Mouse (Mus musculus): ENCODE data around the gene Grn. TPM values are rescaled to one million over a fixed set of nuclear protein-coding genes. Genes with fewer than 3 reads are reported as not detected.

Gene Grn
- polyA plus RNA-seq, 1 experiment from 2014 or later: 75.8 TPM

DNA sequence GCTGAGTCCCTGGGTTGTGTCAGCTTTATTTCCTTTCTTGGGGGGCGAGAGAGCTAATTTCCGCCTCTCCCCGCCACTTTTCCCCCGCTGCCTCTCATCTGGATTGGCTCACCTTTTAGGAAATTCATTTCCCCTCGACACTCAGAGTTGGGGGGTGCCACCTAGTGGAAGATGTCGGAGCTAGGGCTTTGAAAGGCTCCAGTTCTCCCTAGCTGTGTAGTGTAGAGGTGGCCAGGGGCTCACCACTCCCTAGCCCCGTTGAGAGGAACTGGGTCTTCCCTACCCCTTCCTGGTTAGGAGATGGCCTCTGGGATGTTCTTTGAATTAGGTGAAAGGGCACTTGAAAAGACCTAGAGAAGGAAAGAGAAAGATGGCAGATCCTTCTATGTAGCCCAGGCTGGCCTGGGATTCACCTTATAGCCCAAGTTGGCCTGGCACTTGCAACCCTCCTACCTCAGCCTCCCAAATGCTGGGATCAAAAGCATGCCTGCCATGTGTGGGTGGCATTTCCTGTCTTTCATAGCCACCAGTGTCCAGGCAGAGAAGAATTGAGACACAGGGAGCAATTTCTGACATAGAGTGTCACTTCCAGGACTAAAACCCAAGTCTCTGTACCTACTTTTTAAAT, 1.0 kb downstream of the Grn start:
- WGBS: 0% methylated on average over 7 of the region's 7 CpGs

DNA sequence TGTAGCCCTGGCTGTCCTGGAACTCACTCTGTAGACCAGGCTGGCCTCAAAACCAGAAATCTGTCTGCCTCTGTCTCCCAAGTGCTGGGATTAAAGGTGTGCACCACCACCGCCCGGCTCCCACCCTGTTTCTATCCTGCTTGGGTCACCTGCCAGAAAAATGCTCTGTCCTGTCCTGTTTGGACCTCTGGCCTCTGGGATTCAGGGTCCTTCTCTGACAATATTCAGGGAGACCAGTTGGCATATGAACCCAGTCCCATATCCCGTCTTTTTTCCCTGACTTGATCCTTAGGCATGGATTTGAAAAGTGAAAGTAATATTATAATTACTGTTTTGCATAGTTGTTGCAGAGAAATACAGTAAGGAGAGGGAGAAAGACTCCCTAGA, 1.6 kb downstream of the Grn start:
- 86% methylated on average over 3 of the region's 3 CpGs for WGBS
- H3K4me1 ChIP-seq (ENCODE audit: control insufficient read depth, insufficient read depth, low read length): peaks cover 11% of the 10 kb centered on the region
- H3K27me3 ChIP-seq (ENCODE audit: control insufficient read depth, insufficient read depth, low read depth, low read length): no peaks in the 10 kb centered on the region
- H3K4me2 ChIP-seq (ENCODE audit: low read length): no peak overlapping the region
- 0 out of 2 replicates have a peak overlapping the region, but pooled peaks have one; percentile 14 for H3K9ac ChIP-seq (ENCODE audit: low read depth, low read length)
- no peak overlapping the region for H3K4me3 ChIP-seq (ENCODE audit: low read depth, low read length)
- H3K9me3 ChIP-seq (replicated peaks; ENCODE audit: control insufficient read depth, low read length, poor library complexity, severe bottlenecking): no peaks in the 10 kb centered on the region
- peaks cover 14% of the 10 kb centered on the region for H3K36me3 ChIP-seq (ENCODE audit: control insufficient read depth, insufficient read depth, low read length)
- ATAC-seq: no peak
- no peak overlapping the region for H3K27ac ChIP-seq (ENCODE audit: low read length)

More for the DNA sequence above, 1.0 kb downstream of the Grn start:
- H3K27ac ChIP-seq (ENCODE audit: low read length): peak overlapping the region; percentile 67
- peak overlapping the region; percentile 64 for H3K4me3 ChIP-seq (ENCODE audit: low read depth, low read length)
- H3K9ac ChIP-seq (ENCODE audit: low read depth, low read length): peak overlapping the region; percentile 63
- H3K9me3 ChIP-seq (replicated peaks; ENCODE audit: control insufficient read depth, low read length, poor library complexity, severe bottlenecking): no peaks in the 10 kb centered on the region
- ATAC-seq: peak; percentile 63
- H3K27me3 ChIP-seq (ENCODE audit: control insufficient read depth, insufficient read depth, low read depth, low read length): no peaks in the 10 kb centered on the region
- H3K4me2 ChIP-seq (ENCODE audit: low read length): peak overlapping the region; percentile 99
- H3K4me1 ChIP-seq (ENCODE audit: control insufficient read depth, insufficient read depth, low read length): peaks cover 11% of the 10 kb centered on the region
- peaks cover 13% of the 10 kb centered on the region for H3K36me3 ChIP-seq (ENCODE audit: control insufficient read depth, insufficient read depth, low read length)

DNA sequence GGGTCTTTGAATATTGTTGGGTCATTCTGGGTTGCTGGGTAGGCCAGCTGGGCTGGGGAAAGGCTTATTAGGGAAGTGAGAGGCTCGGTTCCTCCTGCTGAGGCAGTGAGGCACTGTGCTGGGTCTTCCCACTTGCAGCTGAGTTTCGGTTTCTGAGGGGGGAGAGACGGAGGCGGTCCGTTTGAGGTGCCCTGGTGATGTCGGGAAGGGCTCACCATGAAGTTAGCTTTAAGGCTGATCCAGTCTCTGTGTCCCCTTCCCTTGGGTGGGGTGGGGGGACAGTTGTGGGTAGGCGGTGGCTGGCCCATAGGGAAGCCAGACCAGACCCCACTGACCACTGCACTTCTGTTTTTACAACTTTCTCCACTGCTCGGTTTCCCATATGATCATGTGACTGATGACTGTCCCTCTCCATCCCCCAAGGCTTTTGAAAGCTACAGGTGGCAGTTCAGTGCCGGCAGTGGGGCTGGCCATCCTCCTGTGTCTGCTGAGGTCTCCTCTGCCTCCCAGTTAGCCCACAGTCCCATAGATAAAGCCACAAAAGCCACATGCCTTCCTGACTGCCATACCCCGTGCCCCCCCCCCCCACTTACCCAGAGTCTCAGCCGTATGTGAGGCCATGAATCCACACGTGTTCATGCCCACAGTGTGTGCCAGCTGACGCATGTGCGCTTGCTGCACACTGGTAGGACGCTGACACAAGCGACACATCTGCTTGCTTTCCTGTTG, 2.2 kb downstream of the Grn start:
- no peak for ATAC-seq
- Histone ChIP-seq H3K4me1 (ENCODE audit: control insufficient read depth, insufficient read depth, low read length) (peaks cover 14% of the 10 kb centered on the region), H3K27ac (ENCODE audit: low read length) (no peak overlapping the region), H3K9me3 (replicated peaks; ENCODE audit: control insufficient read depth, low read length, poor library complexity, severe bottlenecking) (no peaks in the 10 kb centered on the region), H3K27me3 (ENCODE audit: control insufficient read depth, insufficient read depth, low read depth, low read length) (no peaks in the 10 kb centered on the region), H3K36me3 (ENCODE audit: control insufficient read depth, insufficient read depth, low read length) (peaks cover 17% of the 10 kb centered on the region), H3K4me3 (ENCODE audit: low read depth, low read length) (no peak overlapping the region), H3K9ac (ENCODE audit: low read depth, low read length) (0 out of 2 replicates have a peak overlapping the region, but pooled peaks have one; percentile 14), H3K4me2 (ENCODE audit: low read length) (no peak overlapping the region)
- WGBS: 69% methylated on average over 16 of the region's 16 CpGs

DNA sequence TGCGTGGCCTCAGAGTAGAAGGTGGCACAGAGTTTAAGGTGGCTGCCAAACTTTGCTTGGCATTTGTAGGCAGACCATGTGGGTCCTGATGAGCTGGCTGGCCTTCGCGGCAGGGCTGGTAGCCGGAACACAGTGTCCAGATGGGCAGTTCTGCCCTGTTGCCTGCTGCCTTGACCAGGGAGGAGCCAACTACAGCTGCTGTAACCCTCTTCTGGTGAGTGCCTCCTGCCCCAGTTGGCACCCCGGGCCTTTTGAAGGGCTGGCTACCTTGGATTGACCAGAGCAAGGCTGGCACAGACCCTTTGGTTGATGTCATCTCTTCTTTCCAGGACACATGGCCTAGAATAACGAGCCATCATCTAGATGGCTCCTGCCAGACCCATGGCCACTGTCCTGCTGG, 2.8 kb downstream of the Grn start:
- no peak overlapping the region for H3K27ac ChIP-seq (ENCODE audit: low read length)
- 87% methylated on average over 6 of the region's 6 CpGs for WGBS
- ATAC-seq: no peak
- no peak overlapping the region for H3K9ac ChIP-seq (ENCODE audit: low read depth, low read length)
- no peaks in the 10 kb centered on the region for H3K9me3 ChIP-seq (replicated peaks; ENCODE audit: control insufficient read depth, low read length, poor library complexity, severe bottlenecking)
- H3K36me3 ChIP-seq (ENCODE audit: control insufficient read depth, insufficient read depth, low read length): peaks cover 23% of the 10 kb centered on the region
- no peak overlapping the region for H3K4me2 ChIP-seq (ENCODE audit: low read length)
- H3K4me1 ChIP-seq (ENCODE audit: control insufficient read depth, insufficient read depth, low read length): peaks cover 20% of the 10 kb centered on the region
- no peak overlapping the region for H3K4me3 ChIP-seq (ENCODE audit: low read depth, low read length)
- H3K27me3 ChIP-seq (ENCODE audit: control insufficient read depth, insufficient read depth, low read depth, low read length): no peaks in the 10 kb centered on the region

DNA sequence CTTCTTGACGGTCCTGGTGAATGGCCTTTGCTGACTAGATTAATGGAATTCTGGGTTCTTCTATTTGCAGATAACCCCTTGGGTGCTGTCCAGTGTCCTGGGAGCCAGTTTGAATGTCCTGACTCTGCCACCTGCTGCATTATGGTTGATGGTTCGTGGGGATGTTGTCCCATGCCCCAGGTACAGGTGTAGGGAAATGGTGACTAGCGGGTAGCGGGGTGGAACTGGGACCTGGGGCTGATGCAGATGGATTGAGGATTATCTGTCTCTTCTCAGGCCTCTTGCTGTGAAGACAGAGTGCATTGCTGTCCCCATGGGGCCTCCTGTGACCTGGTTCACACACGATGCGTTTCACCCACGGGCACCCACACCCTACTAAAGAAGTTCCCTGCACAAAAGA, 3.8 kb downstream of the Grn start:
- no peak for ATAC-seq
- WGBS: 89% methylated on average over 7 of the region's 7 CpGs
- Histone ChIP-seq H3K9me3 (replicated peaks; ENCODE audit: control insufficient read depth, low read length, poor library complexity, severe bottlenecking) (no peaks in the 10 kb centered on the region), H3K27ac (ENCODE audit: low read length) (no peak overlapping the region), H3K27me3 (ENCODE audit: control insufficient read depth, insufficient read depth, low read depth, low read length) (no peaks in the 10 kb centered on the region), H3K4me3 (ENCODE audit: low read depth, low read length) (no peak overlapping the region), H3K4me2 (ENCODE audit: low read length) (no peak overlapping the region), H3K9ac (ENCODE audit: low read depth, low read length) (no peak overlapping the region), H3K36me3 (ENCODE audit: control insufficient read depth, insufficient read depth, low read length) (peaks cover 30% of the 10 kb centered on the region), H3K4me1 (ENCODE audit: control insufficient read depth, insufficient read depth, low read length) (peaks cover 28% of the 10 kb centered on the region)

DNA sequence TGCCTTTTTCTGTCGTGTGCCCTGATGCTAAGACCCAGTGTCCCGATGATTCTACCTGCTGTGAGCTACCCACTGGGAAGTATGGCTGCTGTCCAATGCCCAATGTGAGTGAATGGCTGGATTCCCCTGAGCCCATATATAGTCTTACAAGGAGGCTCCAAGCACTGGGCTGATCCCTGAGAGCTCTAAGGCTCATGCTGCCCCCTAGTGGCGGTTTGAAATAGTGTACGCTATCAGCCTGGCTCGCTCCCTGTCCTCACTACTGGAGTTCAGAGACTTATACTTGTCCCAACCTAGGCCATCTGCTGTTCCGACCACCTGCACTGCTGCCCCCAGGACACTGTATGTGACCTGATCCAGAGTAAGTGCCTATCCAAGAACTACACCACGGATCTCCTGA, 4.3 kb downstream of the Grn start:
- H3K4me3 ChIP-seq (ENCODE audit: low read depth, low read length): no peak overlapping the region
- H3K4me1 ChIP-seq (ENCODE audit: control insufficient read depth, insufficient read depth, low read length): peaks cover 26% of the 10 kb centered on the region
- WGBS: 4% methylated on average over 7 of the region's 7 CpGs
- H3K27me3 ChIP-seq (ENCODE audit: control insufficient read depth, insufficient read depth, low read depth, low read length): no peaks in the 10 kb centered on the region
- H3K9me3 ChIP-seq (replicated peaks; ENCODE audit: control insufficient read depth, low read length, poor library complexity, severe bottlenecking): no peaks in the 10 kb centered on the region
- peaks cover 31% of the 10 kb centered on the region for H3K36me3 ChIP-seq (ENCODE audit: control insufficient read depth, insufficient read depth, low read length)
- no peak overlapping the region for H3K4me2 ChIP-seq (ENCODE audit: low read length)
- H3K9ac ChIP-seq (ENCODE audit: low read depth, low read length): no peak overlapping the region
- no peak overlapping the region for H3K27ac ChIP-seq (ENCODE audit: low read length)
- ATAC-seq: peak; percentile 22; the same call in 1 of the 2 replicates

DNA sequence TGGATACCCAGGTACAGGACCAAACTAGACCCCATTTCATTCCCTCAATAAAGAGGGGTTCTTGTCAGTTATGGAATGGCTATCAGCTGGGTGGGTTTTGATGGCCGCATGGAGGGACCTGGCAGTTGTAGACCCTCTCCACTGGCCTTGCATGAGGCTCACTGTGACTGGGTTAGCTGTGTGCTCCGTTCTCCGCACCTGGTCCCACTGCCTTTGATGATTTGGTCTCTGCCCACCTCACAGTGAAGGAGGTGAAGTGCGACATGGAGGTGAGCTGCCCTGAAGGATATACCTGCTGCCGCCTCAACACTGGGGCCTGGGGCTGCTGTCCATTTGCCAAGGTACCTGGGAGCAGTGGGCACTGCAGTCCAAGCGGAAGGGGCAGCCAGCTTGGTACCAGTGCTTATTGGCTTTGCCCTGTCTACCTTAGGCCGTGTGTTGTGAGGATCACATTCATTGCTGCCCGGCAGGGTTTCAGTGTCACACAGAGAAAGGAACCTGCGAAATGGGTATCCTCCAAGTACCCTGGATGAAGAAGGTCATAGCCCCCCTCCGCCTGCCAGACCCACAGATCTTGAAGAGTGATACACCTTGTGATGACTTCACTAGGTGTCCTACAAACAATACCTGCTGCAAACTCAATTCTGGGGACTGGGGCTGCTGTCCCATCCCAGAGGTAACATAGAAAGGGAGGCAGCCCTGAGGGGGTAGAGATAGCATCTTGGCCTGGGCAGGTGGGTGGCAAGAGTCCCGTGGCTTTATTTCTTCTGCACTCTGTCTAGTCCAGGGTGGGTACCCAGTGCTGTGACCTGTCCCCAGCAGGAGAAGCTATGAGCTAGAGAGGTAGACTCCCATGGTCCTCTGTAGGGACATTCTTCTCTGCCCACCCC, 4.9 kb downstream of the Grn start:
- Histone ChIP-seq H3K27me3 (ENCODE audit: control insufficient read depth, insufficient read depth, low read depth, low read length) (no peaks in the 10 kb centered on the region), H3K9me3 (replicated peaks; ENCODE audit: control insufficient read depth, low read length, poor library complexity, severe bottlenecking) (no peaks in the 10 kb centered on the region), H3K27ac (ENCODE audit: low read length) (no peak overlapping the region), H3K4me2 (ENCODE audit: low read length) (no peak overlapping the region), H3K36me3 (ENCODE audit: control insufficient read depth, insufficient read depth, low read length) (peaks cover 38% of the 10 kb centered on the region), H3K4me3 (ENCODE audit: low read depth, low read length) (no peak overlapping the region), H3K4me1 (ENCODE audit: control insufficient read depth, insufficient read depth, low read length) (peaks cover 21% of the 10 kb centered on the region), H3K9ac (ENCODE audit: low read depth, low read length) (no peak overlapping the region)
- ATAC-seq: no peak
- 96% methylated on average over 11 of the region's 11 CpGs for WGBS

DNA sequence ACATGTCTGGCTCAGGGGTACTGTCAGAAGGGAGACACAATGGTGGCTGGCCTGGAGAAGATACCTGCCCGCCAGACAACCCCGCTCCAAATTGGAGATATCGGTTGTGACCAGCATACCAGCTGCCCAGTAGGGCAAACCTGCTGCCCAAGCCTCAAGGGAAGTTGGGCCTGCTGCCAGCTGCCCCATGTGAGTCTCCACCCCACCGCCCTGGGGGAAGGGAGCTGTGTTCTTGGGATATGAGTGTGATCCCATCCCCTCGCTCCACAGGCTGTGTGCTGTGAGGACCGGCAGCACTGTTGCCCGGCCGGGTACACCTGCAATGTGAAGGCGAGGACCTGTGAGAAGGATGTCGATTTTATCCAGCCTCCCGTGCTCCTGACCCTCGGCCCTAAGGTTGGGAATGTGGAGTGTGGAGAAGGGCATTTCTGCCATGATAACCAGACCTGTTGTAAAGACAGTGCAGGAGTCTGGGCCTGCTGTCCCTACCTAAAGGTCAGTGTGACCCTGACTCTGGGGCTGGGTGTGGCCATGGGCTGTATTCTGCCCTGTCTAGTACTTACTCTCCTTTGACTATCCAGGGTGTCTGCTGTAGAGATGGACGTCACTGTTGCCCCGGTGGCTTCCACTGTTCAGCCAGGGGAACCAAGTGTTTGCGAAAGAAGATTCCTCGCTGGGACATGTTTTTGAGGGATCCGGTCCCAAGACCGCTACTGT, 5.8 kb downstream of the Grn start:
- ATAC-seq: no peak

More for the DNA sequence above, 5.8 kb downstream of the Grn start:
- WGBS: 91% methylated on average over 18 of the region's 18 CpGs
- no peak overlapping the region for H3K4me2 ChIP-seq (ENCODE audit: low read length)
- H3K4me1 ChIP-seq (ENCODE audit: control insufficient read depth, insufficient read depth, low read length): peaks cover 21% of the 10 kb centered on the region
- no peaks in the 10 kb centered on the region for H3K27me3 ChIP-seq (ENCODE audit: control insufficient read depth, insufficient read depth, low read depth, low read length)
- no peaks in the 10 kb centered on the region for H3K9me3 ChIP-seq (replicated peaks; ENCODE audit: control insufficient read depth, low read length, poor library complexity, severe bottlenecking)
- H3K4me3 ChIP-seq (ENCODE audit: low read depth, low read length): no peak overlapping the region
- no peak overlapping the region for H3K9ac ChIP-seq (ENCODE audit: low read depth, low read length)
- no peak overlapping the region for H3K27ac ChIP-seq (ENCODE audit: low read length)
- H3K36me3 ChIP-seq (ENCODE audit: control insufficient read depth, insufficient read depth, low read length): peaks cover 43% of the 10 kb centered on the region
